Mouse (Mus musculus) 3134 (cell line): ENCODE data around the gene Smurf2.

Experiments used
- DNase-seq: peaks from one replicate; pipeline ENCODE4 v3.0.0-alpha.2; 2011; ENCODE audit warnings: low spot score; ENCODE audit not compliant: insufficient read length; ENCODE audit errors: extremely low read depth

The Smurf2 gene

GRCm38 (mm10) chr11:106779388-106780088 lies 141.0 kb downstream of the Smurf2 start, which contains the start of gene Polg2:
Gene Polg2, minus strand, starts transcription at chr11:106779537.
- peak; percentile 95 for DNase-seq

GRCm38 (mm10) chr11:106778589-106779387 lies 141.7 kb downstream of the Smurf2 start:
- no peak for DNase-seq

- no peak for DNase-seq
These were observed 142.4 kb downstream of the Smurf2 start for GRCm38 (mm10) chr11:106778132-106778531.

- no peak for DNase-seq
These were observed 143.1 kb downstream of the Smurf2 start for GRCm38 (mm10) chr11:106777395-106777794.

GRCm38 (mm10) chr11:106776960-106777359 lies 143.6 kb downstream of the Smurf2 start:
- no peak for DNase-seq

- DNase-seq: no peak
These were observed 147.5 kb downstream of the Smurf2 start for GRCm38 (mm10) chr11:106773061-106773460.

- DNase-seq: no peak
These were observed 150.1 kb downstream of the Smurf2 start for GRCm38 (mm10) chr11:106770195-106770974.
